Mouse (Mus musculus) ES-Bruce4 (cell line): ENCODE data around the gene Lmcd1.

Experiments
- CTCF ChIP-seq: IDR thresholded peaks from one replicate; pipeline ENCODE4 v1.8.1; 2011; ENCODE audit warnings: low read depth, low read length
- EP300 ChIP-seq: IDR thresholded peaks from 2 replicates; pipeline ENCODE4 v1.6.1; 2011; ENCODE audit warnings: low read depth, low read length; ENCODE audit not compliant: insufficient read depth
- POLR2A ChIP-seq: IDR thresholded peaks from one replicate; pipeline ENCODE4 v1.8.1; 2011; ENCODE audit warnings: low read length; ENCODE audit not compliant: insufficient read depth

DNA sequence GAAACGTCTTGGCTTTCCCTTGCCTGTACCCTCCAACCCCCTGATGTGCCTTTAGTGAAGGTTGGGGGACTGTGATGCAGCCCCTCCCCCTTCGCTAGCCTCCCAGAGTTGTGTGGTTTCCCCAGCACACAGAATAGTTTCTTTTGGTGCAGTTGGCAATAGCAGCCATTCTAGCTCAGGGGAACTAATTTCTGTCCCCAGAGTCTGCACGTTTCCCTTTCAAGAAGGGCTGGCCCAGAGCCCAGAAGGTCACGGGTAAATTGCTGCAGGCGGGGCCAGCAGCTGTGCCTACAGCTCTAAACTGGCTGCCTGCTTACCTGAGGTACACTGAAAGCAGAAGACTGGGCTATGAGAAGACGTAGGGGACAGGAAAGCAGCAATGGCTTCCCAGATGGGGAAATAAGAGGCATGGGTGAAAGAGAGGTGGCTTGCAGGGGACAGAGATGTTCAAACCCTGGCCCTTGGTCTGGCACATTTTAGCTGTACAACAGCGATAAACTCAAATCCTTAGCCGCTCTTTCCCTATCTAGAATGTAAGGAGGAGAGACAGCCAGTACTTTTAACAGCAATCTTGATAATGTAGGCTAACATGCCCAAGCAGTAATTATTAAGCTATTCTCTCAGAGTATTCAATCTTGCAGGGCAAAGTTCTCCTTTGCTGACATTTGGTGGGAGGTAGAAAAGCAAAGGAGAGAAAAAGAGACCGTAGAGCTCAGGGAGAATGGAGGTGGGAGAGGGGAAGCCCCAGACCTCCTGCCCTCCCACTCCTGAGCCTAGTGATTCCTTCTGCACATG is 900 bp downstream of the Lmcd1 start:
- TF ChIP-seq CTCF (no peak), EP300 (no peak), POLR2A (no peak)
